Mouse (Mus musculus) Patski (cell line): ENCODE data around the gene S100a16. TPM values are rescaled to one million over a fixed set of nuclear protein-coding genes. Genes with fewer than 3 reads are reported as not detected.

Source experiments
- ATAC-seq: fragments of 100-300 bp; one replicate; pipeline ENCODE4 v1.8.0; 2021
- CTCF ChIA-PET: fragments of 350-600 bp; sonication (Branson Sonifier 250); formaldehyde crosslinking; loops from one replicate; lab custom pipeline; 2022; ENCODE audit warnings: inconsistent platforms; lab: Charles Lee
- POLR2A ChIA-PET: fragments of 350-600 bp; sonication (Branson Sonifier 250); formaldehyde crosslinking; loops from one replicate; lab custom pipeline; 2022; ENCODE audit warnings: antibody characterized with exemption, inconsistent platforms; lab: Charles Lee
- DNase-seq: peaks from one replicate; pipeline ENCODE4 v3.0.0-alpha.2; 2011; ENCODE audit warnings: low read depth, low spot score
- H3K27me3 ChIP-seq: fragments of 371-371 bp; one replicate; pipeline ENCODE4 v1.5.1; 2021
- CTCF ChIP-seq: fragments of 100-300 bp; IDR thresholded peaks from one replicate; pipeline ENCODE4 v1.5.1; 2021
- in situ Hi-C: fragments of 300-500 bp; cut with MboI; formaldehyde crosslinking; loops from 3 replicates; pipeline ENCODE4 v1.11.1; 2018; ENCODE audit warnings: low pct_unique_long_range_greater_than_20kb, mixed read lengths
- polyA plus RNA-seq: library from polyadenylated mRNA; unstranded; gene quantifications from one replicate; pipeline ENCODE4 v1.2.3, GENCODE M21; 2021

The S100a16 gene
- polyA plus RNA-seq, 1 experiment from 2014 or later: 164 TPM

DNA sequence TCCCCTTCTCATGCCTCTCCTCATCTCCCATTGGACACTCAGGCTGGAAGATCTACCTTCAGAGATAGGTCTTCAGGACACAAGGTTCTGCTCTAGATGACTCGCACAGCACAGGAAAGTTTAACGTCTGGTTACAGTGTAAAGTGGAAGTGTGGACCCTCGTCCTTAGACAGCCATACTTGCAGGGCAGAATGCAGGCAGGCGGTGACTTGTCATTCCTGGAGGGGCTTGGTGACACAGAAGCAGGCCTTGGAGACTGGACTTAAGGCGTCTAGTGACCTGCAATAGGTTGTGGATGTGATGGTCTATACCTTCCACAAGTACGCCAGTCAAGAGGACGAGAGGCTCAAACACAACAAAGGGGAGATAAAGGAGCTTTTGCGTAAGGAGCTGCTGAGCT, 52.9 kb downstream of the S100a16 start, which contains the start of gene S100a2:
TSS of gene S100a2 (plus strand) at position 301 of the 400 bp plus-strand sequence.
- CTCF ChIA-PET: interaction anchor here (34.1 kb wide), 1 partner anchor 18 kb away, joined by 615 read pairs; the partner anchor contains the start of genes Gm42674, S100a4, S100a5 and S100a6
- no peak for TF ChIP-seq CTCF
- POLR2A ChIA-PET: interaction anchor here (1.2 kb wide), 1 partner anchor 25 kb away, joined by 4 read pairs; no protein-coding TSS in a partner anchor
- in situ Hi-C loops: loop anchor here (5.0 kb wide), 1 partner anchor 57 kb away; no protein-coding TSS in a partner anchor
- DNase-seq (no peak), ATAC-seq (no peak)
- H3K27me3 ChIP-seq: no peaks in the 10 kb centered on the region

Other genes with a start within 250 kb of the S100a16 start
- 40.8 TPM for gene Gatad2b, start 244.1 kb upstream of the S100a16 start, polyA plus RNA-seq
- gene Slc27a3, start 147.3 kb upstream of the S100a16 start, polyA plus RNA-seq: 2.9 TPM
- 77.8 TPM for gene Ints3, start 103.6 kb upstream of the S100a16 start, polyA plus RNA-seq
- gene Npr1, start 71.4 kb upstream of the S100a16 start, polyA plus RNA-seq: 5.3 TPM
- 129 TPM for gene Ilf2, start 61.1 kb upstream of the S100a16 start, polyA plus RNA-seq
- gene Snapin, start 46.2 kb upstream of the S100a16 start, polyA plus RNA-seq: 104 TPM
- 145 TPM for gene Chtop, start 27.8 kb upstream of the S100a16 start, polyA plus RNA-seq
- gene S100a1, start 22.9 kb upstream of the S100a16 start, polyA plus RNA-seq: 190 TPM
- 54.3 TPM for gene S100a13, start 22.8 kb upstream of the S100a16 start, polyA plus RNA-seq
- gene S100a14, start 10.4 kb upstream of the S100a16 start, polyA plus RNA-seq: 0.19 TPM
- gene S100a3, start 23.3 kb downstream of the S100a16 start, polyA plus RNA-seq: 7.0 TPM
- gene S100a2, start 53.0 kb downstream of the S100a16 start, polyA plus RNA-seq: not detected
- gene Gm42674, start 64.7 kb downstream of the S100a16 start, polyA plus RNA-seq: not detected
- gene S100a4, start 66.5 kb downstream of the S100a16 start, polyA plus RNA-seq: 44.0 TPM
- gene S100a5, start 71.3 kb downstream of the S100a16 start, polyA plus RNA-seq: not detected
- 10,815 TPM for gene S100a6, start 75.6 kb downstream of the S100a16 start, polyA plus RNA-seq
- 4.9 TPM for gene S100a7a, start 116.8 kb downstream of the S100a16 start, polyA plus RNA-seq
- gene S100a8, start 131.7 kb downstream of the S100a16 start, polyA plus RNA-seq: not detected
- not detected for gene S100a9, start 158.5 kb downstream of the S100a16 start, polyA plus RNA-seq
- gene Pglyrp4, start 189.7 kb downstream of the S100a16 start, polyA plus RNA-seq: 0.04 TPM
- gene Gm5849, start 240.6 kb downstream of the S100a16 start, polyA plus RNA-seq: not detected